Mouse (Mus musculus) left cerebral cortex, adult 11 months (tissue): ENCODE results near the gene Itih3.

Experiments used
- DNase-seq: peaks from one replicate; pipeline ENCODE4 v3.0.0; 2022; ENCODE audit warnings: low spot score

The Itih3 gene

GRCm38 (mm10) chr14:30902628-30903027 lies 20.9 kb downstream of the Itih3 start:
- DNase-seq, result no peak

- no peak for DNase-seq
Observed at GRCm38 (mm10) chr14:30899972-30900371, 23.6 kb downstream of the Itih3 start.

- DNase-seq, result no peak
Observed at GRCm38 (mm10) chr14:30888271-30888732, 35.3 kb downstream of the Itih3 start.

- no peak for DNase-seq
Observed at GRCm38 (mm10) chr14:30886204-30886603, 37.4 kb downstream of the Itih3 start, which contains the start of gene Itih4. Gene Itih4, plus strand, starts transcription at chr14:30886476.

- no peak for DNase-seq
Observed at GRCm38 (mm10) chr14:30885298-30885697, 38.3 kb downstream of the Itih3 start.

- DNase-seq, result no peak
Observed at GRCm38 (mm10) chr14:30881718-30882108, 41.8 kb downstream of the Itih3 start.

GRCm38 (mm10) chr14:30880811-30881717 lies 42.5 kb downstream of the Itih3 start:
- no peak for DNase-seq

GRCm38 (mm10) chr14:30880251-30880650 lies 43.3 kb downstream of the Itih3 start:
- DNase-seq, result no peak

GRCm38 (mm10) chr14:30879794-30880193 lies 43.8 kb downstream of the Itih3 start:
- DNase-seq, result no peak

- DNase-seq, result no peak
Observed at GRCm38 (mm10) chr14:30878958-30879571, 44.5 kb downstream of the Itih3 start, which contains the start of gene Mustn1. Gene Mustn1, plus strand, starts transcription at chr14:30879200.

- no peak for DNase-seq
Observed at GRCm38 (mm10) chr14:30877827-30878226, 45.7 kb downstream of the Itih3 start.

- DNase-seq, result no peak
Observed at GRCm38 (mm10) chr14:30876451-30876850, 47.1 kb downstream of the Itih3 start.

- no peak for DNase-seq
Observed at GRCm38 (mm10) chr14:30875955-30876354, 47.6 kb downstream of the Itih3 start.

GRCm38 (mm10) chr14:30875130-30875865 lies 48.3 kb downstream of the Itih3 start:
- no peak for DNase-seq

GRCm38 (mm10) chr14:30874095-30874700 lies 49.4 kb downstream of the Itih3 start:
- no peak for DNase-seq

- no peak for DNase-seq
Observed at GRCm38 (mm10) chr14:30870206-30871147, 53.1 kb downstream of the Itih3 start.

GRCm38 (mm10) chr14:30869391-30869801 lies 54.2 kb downstream of the Itih3 start:
- no peak for DNase-seq

GRCm38 (mm10) chr14:30868826-30869225 lies 54.7 kb downstream of the Itih3 start:
- DNase-seq, result no peak

- DNase-seq, result peak; percentile 46
Observed at GRCm38 (mm10) chr14:30867042-30867441, 56.5 kb downstream of the Itih3 start.

GRCm38 (mm10) chr14:30865311-30865710 lies 58.2 kb downstream of the Itih3 start:
- DNase-seq, result no peak

GRCm38 (mm10) chr14:30862368-30862767 lies 61.2 kb downstream of the Itih3 start:
- no peak for DNase-seq
